Mouse (Mus musculus) megakaryocyte, adult 5-6 weeks (primary cell): ENCODE data around the gene Hebp2. TPM values are rescaled to one million over a fixed set of nuclear protein-coding genes. Genes with fewer than 3 reads are reported as not detected.
"Not testable (repeated sequence)": the region's sequence is repeated elsewhere in the genome, so short reads cannot be mapped to it uniquely, and the experiment has no call there.

Experiments
- ATAC-seq: 2 replicates; pipeline ENCODE4 v1.8.0; 2016; ENCODE audit warnings: mild to moderate bottlenecking, inconsistent platforms; ENCODE audit not compliant: poor library complexity, severe bottlenecking
- total RNA-seq, 2 experiments: library from RNA; stranded (forward) in 1 of 2; stranded (reverse) in 1 of 2; fragments of 153-499, 151-499 nt in 1 of 2; fragments of 221-1000, 200-1000 nt in 1 of 2; gene quantifications; 2 replicates each; pipeline versions ENCODE4 v1.2.3 to v1.2.4; 2015 to 2017

Gene Hebp2
- total RNA-seq (2015), result 0.09 TPM in 1 of 2 replicates, not detected in the other
- total RNA-seq (2017), result not detected in 2 replicates

DNA sequence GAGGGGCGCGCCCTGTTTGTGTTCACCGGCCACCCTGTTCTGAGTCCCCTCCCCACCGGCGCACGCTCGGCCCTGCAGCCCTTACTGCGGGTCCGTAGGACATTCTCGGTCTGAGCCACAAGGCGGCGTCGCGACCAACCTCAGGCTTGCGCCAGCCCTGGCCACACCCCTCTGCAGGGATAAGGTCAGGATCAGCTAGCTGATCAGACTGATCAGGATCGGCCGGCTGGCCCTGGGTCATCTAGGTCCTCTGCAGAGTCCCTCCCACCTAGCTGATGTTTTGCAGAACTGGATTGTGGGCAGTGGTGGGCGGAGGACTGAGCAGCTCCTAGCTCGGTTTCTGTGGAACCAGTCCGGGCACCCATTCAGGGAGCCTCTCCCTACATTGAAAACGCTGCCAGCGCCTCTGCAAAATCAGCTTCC is at the start of gene Hebp2:
Gene Hebp2 (minus strand): TSS at position 264 of the 423 bp plus-strand sequence.
- ATAC-seq, result peak; percentile 88

DNA sequence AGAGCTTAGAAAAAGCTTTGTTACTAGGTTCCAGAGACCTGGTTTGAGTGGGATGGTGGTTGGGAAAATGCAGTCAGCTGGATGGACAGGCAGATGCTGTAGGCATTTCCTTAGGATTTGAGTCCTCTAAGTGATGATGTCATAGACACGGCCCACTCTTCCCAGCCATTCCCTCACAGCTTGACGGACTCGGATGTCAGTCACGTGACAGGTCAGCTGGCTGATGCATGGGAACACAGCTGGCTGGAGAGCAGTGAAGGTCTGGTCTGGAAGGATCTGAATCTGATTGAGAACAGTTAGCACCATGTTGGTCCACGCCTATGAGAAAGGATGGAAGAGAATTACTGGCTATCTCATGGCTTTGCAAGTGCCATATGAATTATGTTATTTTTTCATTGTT is 43.6 kb upstream of the Hebp2 start:
- no peak for ATAC-seq

DNA sequence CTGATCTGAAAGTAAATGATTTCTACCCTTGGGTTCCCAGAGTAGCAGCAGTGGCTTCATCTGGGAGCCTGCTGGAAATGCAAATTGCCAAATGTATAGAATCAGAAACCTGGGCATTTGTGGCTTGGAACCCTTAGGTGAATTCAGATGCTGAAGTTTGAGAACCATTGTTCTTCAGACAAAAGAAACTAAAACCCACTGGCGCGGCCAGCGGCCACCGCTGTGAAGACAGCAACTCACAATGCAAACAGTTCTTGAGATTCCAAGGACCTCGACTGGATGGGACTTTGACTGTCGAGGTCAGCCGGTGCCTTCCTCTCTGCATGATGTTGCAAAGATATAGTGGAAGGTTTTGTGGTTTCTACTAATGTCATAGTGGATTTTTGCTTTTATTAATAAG is 38.3 kb upstream of the Hebp2 start:
- ATAC-seq, result no peak

DNA sequence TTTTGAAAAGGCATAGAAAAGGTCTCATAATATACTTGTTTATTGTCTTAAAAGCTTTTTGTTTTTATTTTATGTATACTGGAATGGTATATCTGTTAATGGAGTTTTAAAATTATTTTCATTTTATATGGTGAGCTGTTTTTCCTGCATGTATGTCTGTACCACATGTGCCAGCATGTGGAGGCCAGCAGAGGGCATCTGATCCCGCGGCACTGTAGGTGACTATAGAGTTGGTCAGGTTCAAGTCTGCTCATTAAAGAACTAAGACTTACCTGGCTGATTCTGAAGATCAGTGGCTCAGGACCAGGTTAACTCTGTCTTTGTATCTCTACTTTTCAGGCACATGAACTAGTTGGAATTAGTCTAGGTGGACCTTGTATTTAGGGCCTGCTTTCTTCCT is 26.7 kb upstream of the Hebp2 start:
- ATAC-seq, result no peak

- peak; percentile 54; the same call in 1 of the 2 replicates for ATAC-seq
Measured at GRCm38 (mm10) chr10:18562940-18563339, 17.1 kb upstream of the Hebp2 start.

GRCm38 (mm10) chr10:18561445-18561844 is 15.6 kb upstream of the Hebp2 start:
- no peak for ATAC-seq

GRCm38 (mm10) chr10:18559076-18559475 is 13.2 kb upstream of the Hebp2 start:
- not testable (repeated sequence) for ATAC-seq

DNA sequence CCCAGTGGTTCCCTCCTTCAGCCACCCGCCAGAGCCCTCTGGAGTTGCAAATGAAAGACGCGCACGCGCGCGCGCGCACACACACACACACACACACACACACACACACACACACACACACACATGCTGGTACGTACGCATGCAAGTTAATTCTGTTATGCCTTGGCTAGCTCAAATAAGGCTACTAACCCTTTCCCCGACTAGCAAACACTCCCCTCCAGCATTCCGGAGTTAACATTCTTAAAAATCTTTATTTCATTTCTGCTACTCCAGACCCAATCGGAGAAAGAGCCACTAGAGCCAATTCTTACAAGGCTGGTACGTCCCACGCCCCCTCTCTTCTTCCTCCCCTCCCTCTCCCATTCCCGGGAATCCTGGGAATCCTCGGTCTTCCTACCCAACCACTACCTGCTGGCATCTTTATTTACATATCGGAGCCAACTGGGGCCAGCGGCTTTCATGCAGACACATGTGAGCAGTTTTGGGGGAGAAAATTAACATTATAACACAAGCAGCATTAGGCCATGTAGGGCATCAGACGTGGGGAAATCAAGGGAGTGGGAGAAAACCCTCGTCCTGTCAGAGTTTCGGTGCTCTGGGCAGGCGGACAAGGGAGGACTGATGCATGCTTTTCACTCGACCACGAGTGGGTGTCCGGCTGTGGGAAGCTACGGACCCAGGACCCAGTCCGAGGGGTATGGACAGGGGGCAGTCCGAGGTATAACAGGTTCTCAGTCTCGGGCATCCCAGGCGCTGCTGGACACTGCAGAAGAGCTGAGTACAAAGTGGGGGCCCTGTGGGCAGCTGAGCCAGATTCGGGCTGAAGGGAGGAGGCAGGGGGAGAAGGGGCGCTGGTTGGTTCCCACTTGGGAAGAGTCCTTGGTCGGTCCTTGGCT is 3.7 kb upstream of the Hebp2 start:
- ATAC-seq, result no peak

GRCm38 (mm10) chr10:18547381-18547780 is 1.5 kb upstream of the Hebp2 start:
- ATAC-seq, result no peak

GRCm38 (mm10) chr10:18545309-18545708 is 567 bp downstream of the Hebp2 start:
- ATAC-seq, result no peak

GRCm38 (mm10) chr10:18536889-18537288 is 9.0 kb downstream of the Hebp2 start:
- ATAC-seq, result no peak

- ATAC-seq, result no peak
Measured at GRCm38 (mm10) chr10:18532293-18532692, 13.6 kb downstream of the Hebp2 start.

GRCm38 (mm10) chr10:18530161-18530560 is 15.7 kb downstream of the Hebp2 start:
- no peak for ATAC-seq

- ATAC-seq, result no peak
Measured at GRCm38 (mm10) chr10:18529177-18529576, 16.7 kb downstream of the Hebp2 start.

DNA sequence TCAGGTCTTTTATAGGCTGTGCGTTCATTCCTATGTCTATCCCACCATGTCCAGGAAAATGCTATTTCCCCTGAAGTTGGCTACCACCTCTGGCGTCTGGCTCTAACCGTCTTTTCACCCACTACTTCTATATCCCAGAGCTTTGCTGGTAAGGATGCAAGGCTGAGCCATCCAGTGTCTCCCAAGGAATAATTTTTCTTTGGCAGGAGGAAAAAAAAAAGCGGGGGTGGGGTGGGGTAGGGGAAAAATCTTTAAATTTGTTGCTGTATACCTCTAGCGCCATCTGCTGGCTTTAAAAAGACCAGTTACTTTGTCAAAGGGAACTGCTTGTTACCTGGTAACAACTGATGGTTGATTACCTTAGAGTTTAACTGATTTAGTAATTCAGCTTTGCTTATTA is 17.4 kb downstream of the Hebp2 start:
- 0 out of 2 replicates have a peak, but pooled peaks have one; percentile 47 for ATAC-seq

- no peak for ATAC-seq
Measured at GRCm38 (mm10) chr10:18527766-18528165, 18.1 kb downstream of the Hebp2 start.

GRCm38 (mm10) chr10:18526851-18527675 is 18.8 kb downstream of the Hebp2 start:
- ATAC-seq, result peak; percentile 61

- ATAC-seq, result no peak
Measured at GRCm38 (mm10) chr10:18526184-18526850, 19.6 kb downstream of the Hebp2 start.

GRCm38 (mm10) chr10:18525726-18526125 is 20.1 kb downstream of the Hebp2 start:
- no peak for ATAC-seq

DNA sequence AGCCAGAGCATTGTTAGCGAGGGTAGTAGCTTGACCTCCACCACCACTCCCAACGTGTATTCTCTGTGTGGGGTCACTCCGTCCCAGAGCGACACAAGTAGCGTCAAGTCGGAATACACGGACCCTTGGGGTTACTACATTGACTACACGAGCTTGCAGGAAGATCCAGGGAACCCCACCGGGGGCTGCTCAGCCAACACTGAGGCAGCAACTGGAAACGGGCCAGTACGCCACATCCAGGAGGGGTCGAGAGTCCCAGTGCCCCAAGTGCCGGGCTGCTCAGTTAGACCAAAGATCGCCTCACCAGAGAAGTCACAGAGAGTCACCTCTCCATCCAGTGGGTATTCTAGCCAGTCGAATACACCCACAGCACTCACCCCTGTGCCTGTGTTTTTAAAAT is 20.6 kb downstream of the Hebp2 start:
- ATAC-seq, result no peak

GRCm38 (mm10) chr10:18522556-18522955 is 23.3 kb downstream of the Hebp2 start:
- ATAC-seq, result no peak
